Mouse (Mus musculus): ENCODE measurements at regions not wholly inside any gene's neighbourhood (a gene's known extent, or its start where the extent isn't known, plus 50 kb on each side); places are given as distances from the start of the nearest gene placed in this dataset.

DNA sequence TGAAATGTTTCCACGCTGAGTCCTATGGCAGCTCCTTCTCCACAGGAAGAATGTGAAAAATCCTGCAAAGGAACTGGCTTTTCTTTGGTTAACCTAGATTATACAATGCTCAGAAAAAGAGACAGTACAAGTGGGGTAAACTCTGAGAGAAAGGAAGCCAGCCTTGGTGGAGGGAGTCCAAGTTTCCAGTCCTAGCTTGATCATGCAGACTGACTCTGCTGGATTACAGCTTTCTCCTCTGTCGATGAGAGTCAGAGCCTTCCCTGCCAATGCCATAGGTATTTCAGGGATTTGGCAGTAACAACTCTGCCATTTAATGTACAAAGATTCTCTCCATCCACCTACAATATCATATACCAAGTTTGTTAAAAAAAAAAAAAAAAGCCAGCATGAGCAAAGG lies 343.3 kb downstream of the Kcnj2 start:
- POLR2A ChIA-PET: no interaction called here
- CTCF ChIA-PET: no interaction called here

DNA sequence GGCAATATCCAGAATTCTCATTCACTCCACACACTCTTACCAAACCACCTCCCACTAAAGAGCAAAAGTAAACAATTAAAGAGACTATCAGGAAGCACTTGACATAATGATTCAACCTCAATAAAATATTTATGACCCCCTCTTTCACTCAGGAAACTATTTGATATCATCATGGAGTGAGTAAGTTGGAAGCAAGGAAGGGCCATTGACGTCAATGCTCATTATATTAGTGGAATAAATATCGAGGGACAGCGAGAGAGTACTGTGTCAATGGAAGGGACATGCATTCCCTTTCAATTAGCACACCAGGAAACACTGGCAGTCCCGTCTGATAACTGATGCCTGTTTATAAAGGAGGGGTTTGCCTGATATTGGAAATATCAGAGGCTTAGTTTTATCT lies 358.9 kb downstream of the Kcnj2 start:
- ChIA-PET CTCF (no interaction called here), POLR2A (interaction anchor here in 1 of 4 experiments (0.6 kb wide), 1 partner anchor 289 kb away, joined by 5 read pairs; no protein-coding TSS in a partner anchor)

DNA sequence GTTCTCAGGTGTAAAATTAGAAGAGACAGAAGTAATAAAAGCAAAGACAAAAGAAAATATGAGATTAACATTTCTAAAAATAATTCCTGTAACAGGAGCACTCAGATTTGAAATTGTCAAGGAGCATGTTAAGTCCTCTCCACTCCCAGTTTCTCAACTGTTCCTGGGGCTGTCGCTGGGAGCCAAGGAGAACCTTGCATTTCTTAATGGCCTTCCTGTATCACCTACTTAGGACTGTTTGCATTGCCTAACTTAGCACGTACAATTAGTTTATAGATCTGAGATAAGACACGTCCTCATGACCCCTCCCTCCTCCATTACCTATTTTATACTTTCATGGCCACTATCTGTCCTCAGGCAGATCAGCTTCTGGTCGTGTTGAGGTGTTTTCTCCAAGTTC lies 360.8 kb downstream of the Kcnj2 start:
- CTCF ChIA-PET: no interaction called here
- POLR2A ChIA-PET: no interaction called here

DNA sequence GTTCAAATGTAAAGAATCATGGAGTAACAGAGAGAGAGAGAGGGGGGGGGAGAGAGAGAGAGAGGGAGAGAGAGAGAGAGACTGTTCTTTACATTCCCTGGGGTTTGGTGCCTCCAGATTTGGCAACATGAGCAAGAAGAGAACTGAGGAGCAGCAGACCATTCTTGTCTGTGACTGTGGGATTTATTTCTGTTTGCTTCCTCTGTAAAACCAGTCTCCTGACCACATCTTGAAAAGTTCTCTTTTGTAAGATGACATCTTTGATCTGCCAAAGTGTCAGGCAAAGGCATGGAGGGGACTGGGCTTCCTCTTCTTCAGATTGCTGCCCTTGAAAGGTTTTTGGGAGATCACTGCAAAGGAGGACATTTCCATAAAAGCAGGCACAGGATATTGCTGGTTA lies 376.3 kb downstream of the Kcnj2 start:
- CTCF ChIA-PET: interaction anchor here in 1 of 4 experiments (0.6 kb wide), 1 partner anchor 119 kb away, joined by 4 read pairs; no protein-coding TSS in a partner anchor
- POLR2A ChIA-PET: interaction anchor here in 1 of 4 experiments (0.7 kb wide), 1 partner anchor 128 kb away, joined by 4 read pairs; no protein-coding TSS in a partner anchor

DNA sequence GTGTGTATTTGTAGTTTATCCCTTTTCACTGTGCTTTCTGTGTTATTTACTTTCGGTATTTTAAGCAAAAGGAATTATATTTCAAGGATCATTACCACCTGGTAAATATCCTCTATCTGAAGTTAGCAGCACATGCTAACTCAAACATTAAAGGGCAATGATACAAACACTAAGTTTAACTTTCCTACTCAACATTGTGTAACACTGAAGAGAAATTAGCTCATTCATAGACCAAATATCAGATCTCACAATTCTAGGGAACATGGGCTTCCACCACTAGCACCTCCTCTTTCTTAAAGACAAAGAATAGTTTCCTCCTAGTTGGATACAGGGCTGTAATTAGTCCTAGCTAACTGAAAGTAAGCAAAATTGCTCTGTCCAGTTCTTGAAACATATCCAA lies 377.4 kb downstream of the Kcnj2 start:
- POLR2A ChIA-PET: no interaction called here
- CTCF ChIA-PET: interaction anchor here in 1 of 4 experiments (0.8 kb wide), 1 partner anchor 1176 kb away, joined by 6 read pairs; no protein-coding TSS in a partner anchor

DNA sequence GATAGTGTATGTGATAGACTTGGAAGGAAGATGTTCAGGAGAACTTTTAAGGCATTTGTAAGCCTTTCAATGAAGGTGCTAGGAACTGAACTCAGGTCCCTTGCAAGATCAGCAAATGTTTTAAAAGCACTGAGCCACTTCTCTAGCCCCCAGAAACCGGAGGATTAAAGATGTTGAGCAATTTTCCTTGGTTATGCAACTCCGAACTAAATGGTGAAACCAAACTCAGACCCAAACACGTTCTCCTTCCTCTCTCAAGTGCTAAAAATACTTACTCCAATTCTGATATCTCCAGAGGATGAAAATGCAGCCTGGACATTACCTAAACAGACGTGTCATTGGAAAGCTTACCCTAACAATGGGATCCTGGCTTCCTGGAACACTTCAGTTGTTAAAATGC lies 378.8 kb downstream of the Kcnj2 start:
- CTCF ChIA-PET: interaction anchor here in 1 of 4 experiments (0.6 kb wide), 1 partner anchor 824 kb away, joined by 3 read pairs; no protein-coding TSS in a partner anchor
- POLR2A ChIA-PET: no interaction called here

DNA sequence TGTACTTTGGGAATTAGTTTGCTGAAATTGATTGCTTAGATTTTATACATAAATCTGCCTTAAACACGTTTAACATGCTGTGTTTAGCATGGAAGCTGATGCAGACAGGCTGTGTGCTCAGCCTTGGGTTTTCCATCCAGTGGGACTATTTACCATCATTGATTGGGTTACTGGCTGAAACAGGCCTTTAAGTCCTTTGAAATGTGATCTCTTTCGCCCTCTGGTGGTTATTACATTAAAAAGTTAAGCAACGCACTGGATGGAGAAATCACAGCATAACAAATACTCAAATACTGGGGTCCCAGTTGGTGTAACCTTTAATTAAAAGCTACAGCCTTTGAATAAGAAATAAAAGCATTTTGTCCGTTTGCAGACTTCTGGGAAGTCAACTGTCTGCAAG lies 379.8 kb downstream of the Kcnj2 start:
- ChIA-PET POLR2A (interaction anchor here in 1 of 4 experiments (0.6 kb wide), 1 partner anchor 380 kb away, joined by 3 read pairs; no protein-coding TSS in a partner anchor), CTCF (interaction anchor here in 1 of 4 experiments (0.6 kb wide), 1 partner anchor 1091 kb away, joined by 5 read pairs; no protein-coding TSS in a partner anchor)

DNA sequence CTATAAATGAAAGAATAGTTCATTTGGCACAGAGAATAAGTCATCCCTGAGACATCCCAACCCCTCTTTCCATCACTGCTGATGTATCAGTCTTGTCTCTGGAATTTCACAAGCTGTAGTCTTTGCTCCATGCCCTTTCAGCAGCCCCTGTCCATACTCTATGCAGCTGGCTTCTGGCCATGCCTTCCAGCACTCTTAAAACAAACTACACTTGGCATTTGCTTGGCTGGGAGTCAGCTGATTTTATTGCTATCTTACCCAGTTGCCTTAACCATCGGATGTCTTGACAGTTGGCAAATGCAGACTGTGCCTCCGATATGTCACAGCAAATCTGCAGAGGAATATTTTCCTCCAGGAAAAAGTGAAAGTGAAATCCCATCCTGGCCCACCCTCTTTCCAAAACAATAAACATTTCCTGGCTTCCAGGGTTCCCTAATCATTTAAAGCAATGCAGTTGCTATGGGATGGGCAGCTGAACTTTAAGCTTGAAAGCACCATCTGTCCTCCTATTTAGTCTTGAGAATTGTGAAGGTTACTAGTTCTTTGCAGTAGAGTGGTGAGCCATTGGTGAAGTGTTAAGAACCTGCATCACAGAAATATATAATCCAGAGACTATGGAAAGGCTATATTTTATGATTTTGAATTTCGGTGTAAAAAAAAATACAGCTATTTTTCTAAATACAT lies 385.0 kb downstream of the Kcnj2 start:
- ChIA-PET POLR2A (no interaction called here), CTCF (interaction anchor here in 1 of 4 experiments (0.5 kb wide), 1 partner anchor 1590 kb away, joined by 4 read pairs; no protein-coding TSS in a partner anchor)

DNA sequence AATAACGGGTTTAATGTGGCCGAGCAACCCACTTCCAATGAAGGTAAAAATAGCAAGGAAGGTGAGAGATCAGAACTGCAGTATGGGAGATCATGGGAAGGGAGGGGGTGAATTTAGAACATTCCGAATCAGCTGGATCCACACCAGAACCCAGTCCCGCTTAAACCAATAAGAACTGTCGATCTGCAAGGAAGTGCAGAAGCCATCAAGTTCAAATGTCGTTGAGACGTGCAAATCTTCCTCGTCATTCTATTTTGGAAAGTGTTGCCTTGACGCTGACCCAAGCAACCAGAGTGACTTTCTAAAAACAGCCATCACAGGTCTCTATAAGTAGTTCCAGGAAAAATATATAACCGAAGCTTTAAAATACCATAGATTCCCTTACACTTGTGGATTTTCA lies 394.1 kb downstream of the Kcnj2 start:
- ChIA-PET POLR2A (no interaction called here), CTCF (no interaction called here)

DNA sequence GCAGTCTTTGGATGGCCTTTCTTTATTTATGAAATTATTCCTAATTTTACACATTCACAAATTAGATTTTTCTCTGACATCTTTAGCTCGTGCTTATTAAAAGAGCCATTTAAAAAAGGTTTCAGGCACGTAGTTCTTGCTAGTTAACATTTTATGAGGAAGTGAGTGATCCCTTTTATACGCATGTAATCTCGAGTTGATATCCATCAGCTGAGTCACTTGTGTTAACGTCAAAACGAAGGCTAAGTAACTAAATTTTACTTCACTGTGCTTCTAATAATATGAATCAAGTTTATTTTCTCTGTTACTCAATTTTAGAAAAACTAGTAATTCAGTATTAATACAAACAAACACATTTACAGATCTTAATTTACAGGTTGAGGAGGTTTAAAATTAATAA lies 419.0 kb downstream of the Kcnj2 start:
- ChIA-PET CTCF (no interaction called here), POLR2A (no interaction called here)

DNA sequence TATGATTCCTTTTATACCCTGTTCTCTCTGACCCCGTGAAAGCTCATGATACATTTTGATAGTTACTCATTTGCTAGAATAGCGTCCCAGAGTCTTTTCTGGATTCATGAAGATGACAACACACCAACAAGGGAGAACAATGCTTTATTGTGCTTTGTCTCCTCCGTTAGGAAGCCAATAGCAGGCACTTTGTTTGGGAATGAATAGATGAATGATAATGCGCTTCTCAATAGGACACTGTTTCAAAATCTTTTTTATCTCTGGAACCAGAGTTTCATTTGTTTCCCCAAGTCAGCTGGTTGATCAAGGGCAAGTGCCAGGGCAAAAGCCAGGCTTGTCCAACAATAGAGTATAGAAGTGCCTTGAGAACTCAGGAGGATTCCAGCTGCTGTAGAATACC lies 446.5 kb downstream of the Kcnj2 start:
- ChIA-PET CTCF (no interaction called here), POLR2A (no interaction called here)

DNA sequence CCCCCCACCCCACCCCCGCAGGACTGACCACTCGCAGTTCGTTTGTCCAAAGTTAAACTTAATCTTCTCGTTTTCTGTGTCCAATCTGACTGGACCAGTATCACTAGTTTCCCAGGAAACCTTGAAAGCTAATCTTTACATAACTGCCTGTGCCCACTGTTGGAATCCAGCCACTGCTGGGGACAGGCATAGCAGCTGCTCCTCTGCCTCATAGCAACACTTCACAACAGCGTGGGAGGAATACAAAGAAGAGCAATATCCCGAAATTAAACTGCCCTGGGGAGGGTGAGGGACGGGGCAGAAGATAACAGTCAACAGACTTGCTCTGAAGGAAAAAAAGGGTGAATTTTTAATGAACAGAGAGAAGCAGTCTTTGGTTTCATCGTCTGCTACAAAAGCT lies 456.8 kb downstream of the Kcnj2 start:
- ChIA-PET CTCF (interaction anchor here in 1 of 4 experiments (0.6 kb wide), 1 partner anchor 601 kb away, joined by 3 read pairs; no protein-coding TSS in a partner anchor), POLR2A (no interaction called here)

DNA sequence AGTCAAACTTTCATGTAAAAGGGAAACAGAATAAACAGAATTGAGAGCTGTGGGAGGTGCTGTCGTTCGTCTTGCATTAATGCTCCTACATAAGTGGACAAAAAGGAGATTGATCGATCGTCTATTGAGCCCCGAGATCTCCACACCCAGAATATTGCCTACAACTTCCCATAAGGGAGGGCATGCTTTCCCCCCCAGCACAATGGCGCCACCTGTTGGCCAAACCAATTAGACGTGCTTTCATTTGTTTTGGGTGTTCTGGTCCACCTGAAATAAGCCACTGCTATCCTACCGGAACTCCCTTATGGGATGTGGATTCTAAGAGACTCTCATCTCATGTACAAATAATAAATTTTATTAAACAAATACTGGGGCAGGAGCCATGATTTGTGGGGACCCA lies 457.5 kb downstream of the Kcnj2 start:
- CTCF ChIA-PET: interaction anchor here in 1 of 4 experiments (0.6 kb wide), 1 partner anchor 600 kb away, joined by 3 read pairs; no protein-coding TSS in a partner anchor
- POLR2A ChIA-PET: no interaction called here

DNA sequence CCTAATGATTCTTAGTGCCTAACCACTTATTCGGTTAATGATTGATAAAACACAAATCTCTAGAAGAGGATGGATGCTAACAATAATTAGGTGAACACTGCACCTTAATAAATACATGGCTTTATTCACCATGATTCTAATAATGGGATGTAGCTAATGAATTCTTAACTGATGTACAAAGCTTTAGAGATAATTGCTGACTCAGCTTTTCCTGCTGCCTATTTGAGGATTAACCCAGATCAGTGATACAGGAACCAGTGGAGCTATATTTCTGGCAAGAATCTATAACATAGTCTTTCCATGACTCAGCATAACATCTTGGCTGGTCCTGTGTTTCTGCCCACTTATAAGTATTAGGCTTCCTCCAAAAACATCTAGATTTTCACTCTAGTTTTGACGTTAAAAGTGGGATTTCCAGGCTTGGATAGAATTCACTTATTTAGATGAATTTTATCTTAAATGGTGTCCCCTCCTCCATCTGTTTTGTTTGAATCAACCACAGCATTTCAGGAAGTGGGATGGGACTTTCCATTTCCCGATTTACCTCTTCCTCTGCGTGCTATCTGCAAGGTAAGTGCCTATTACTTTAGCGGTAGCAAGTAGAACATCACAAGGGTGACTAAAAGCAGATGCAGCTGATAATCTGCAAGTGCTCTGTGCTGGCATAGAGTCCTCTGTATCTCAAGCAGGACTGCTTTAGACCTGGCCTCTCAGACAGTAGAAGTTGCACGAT lies 460.2 kb downstream of the Kcnj2 start:
- CTCF ChIA-PET: no interaction called here
- POLR2A ChIA-PET: no interaction called here

DNA sequence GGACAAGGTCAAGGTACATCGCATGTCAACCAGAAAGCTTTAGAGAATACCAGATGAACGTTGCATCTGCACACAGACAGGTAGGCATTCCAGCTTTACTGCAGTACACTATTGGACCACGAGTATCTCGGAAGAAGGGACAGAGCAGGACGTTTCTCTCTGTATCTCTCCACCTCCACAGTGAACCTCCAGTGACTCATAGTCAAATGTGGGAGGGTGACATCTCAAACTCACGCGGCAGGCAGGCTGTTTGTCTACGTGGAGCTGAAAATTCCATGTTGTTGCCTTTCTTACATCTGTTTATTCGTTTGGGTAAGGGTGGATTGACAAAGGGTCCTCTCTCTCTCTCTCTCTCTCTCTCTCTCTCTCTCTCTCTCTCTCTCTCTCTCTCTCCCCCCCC lies 463.6 kb downstream of the Kcnj2 start:
- POLR2A ChIA-PET: interaction anchor here in 1 of 4 experiments (0.7 kb wide), 1 partner anchor 601 kb away, joined by 5 read pairs; no protein-coding TSS in a partner anchor
- CTCF ChIA-PET: no interaction called here

DNA sequence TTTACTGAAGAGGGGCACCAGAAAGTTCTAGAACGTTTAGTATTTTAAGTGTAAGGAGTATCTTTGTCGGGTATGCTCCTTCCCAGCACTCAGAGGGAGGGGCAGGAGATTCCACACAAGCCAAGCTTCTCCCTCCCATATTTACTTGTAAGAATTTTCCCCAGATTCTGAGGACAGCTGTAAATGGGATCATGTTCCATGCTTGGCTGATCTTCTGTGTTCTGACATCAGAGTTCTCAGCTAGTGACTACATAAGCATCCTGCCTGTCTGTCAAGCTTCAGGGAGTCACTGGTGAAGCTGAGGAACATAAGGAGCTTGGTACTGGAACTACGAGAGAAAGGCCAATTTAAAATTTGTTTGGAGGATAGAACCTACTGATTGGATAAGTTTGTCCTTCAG lies 464.9 kb downstream of the Kcnj2 start:
- CTCF ChIA-PET: interaction anchor here in 1 of 4 experiments (0.5 kb wide), 1 partner anchor 1624 kb away, joined by 5 read pairs; no protein-coding TSS in a partner anchor

DNA sequence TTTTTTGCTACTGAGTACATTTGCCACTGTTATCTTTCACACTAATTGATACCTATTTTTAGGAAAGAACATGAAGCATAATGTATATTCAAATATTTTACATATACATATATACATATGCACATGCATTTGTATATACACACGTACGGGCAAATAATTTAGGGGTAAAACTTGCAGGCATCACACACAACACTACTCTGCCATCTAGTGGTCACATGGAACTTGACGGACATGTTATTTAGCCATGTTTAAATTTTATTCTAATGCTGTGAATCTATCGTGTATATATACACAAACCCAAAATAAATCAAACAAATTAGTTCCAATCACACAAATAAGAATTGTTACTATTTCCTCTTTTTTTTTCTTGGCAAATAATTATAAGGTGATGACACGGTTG lies 466.5 kb downstream of the Kcnj2 start:
- ChIA-PET POLR2A (interaction anchor here in 1 of 4 experiments (0.6 kb wide), 1 partner anchor 838 kb away, joined by 3 read pairs; no protein-coding TSS in a partner anchor), CTCF (interaction anchor here in 2 of 4 experiments (0.5 to 0.6 kb wide), 2 partner anchors 905 to 986 kb away, joined by 6 read pairs; no protein-coding TSS in a partner anchor)

More for the DNA sequence above, 464.9 kb downstream of the Kcnj2 start:
- POLR2A ChIA-PET: no interaction called here

DNA sequence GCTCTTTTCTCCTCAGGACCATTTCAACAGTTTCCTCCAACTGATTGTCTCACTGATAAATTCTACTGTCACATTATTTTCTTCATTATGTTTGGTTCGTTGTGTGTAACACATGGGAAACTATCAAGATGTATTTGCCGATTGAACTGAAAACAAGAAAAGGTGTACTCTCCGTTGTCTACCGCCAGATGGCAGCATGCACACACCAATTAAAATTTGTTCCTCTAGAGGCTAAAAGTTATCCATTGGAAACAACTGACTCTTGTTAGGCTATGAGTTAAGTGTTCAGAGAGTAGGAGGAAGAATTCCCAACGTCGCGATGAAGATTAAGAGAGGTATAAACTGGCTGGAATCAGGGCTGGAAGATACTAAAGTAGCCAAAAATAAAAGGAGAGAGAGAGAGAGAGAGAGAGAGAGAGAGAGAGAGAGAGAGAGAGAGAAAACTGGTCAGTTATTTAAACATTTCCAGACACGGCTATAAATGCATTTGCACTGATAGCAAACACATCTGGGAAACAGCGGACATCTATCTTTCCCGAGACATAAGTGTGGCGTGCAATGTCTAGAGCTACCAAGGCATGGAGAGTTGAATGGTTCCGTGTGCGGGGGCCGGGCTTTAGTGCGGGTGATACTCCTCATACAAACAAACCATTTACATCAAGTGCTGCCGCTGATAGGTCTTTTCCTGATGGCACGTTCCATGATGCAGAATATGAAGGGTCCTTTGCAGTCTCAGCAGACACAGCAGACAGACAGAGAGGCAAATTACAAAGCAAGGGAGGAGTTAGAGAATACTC lies 470.3 kb downstream of the Kcnj2 start:
- CTCF ChIA-PET: interaction anchor here (0.7 to 2.1 kb wide), 6 partner anchors 21 to 1629 kb away, joined by 4 to 10 read pairs (median 6); no protein-coding TSS in a partner anchor

DNA sequence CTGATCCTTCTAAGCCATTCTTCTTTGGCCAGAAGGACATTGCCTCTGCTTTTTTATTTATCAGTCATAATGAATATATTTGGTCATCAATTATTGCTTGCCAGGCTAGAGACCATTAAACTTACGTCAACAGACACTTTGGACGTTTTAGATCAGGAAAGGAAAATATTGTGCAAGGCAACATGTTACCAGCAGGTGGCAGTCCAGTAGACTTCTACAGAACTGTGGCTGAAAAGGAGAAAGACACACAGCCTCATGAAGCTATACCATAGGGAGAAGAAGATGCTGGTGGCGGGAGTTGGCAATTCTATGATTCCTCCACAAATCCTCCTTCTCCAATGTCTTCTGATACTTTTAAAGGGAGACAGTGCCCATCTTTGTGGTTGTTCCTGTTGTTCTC lies 471.7 kb downstream of the Kcnj2 start:
- ChIA-PET CTCF (interaction anchor here (0.8 to 2.1 kb wide), 8 partner anchors 9 to 1637 kb away, joined by 3 to 10 read pairs (median 6); no protein-coding TSS in a partner anchor), POLR2A (interaction anchor here in 1 of 4 experiments (0.6 kb wide), 1 partner anchor 1183 kb away, joined by 5 read pairs; no protein-coding TSS in a partner anchor)

More for the DNA sequence above, 470.3 kb downstream of the Kcnj2 start:
- POLR2A ChIA-PET: interaction anchor here in 1 of 4 experiments (0.6 kb wide), 2 partner anchors 337 to 456 kb away, joined by 3 to 5 read pairs; no protein-coding TSS in a partner anchor

Measured in embryonic stem cell, embryonic (primary cell).